Comparison of ENCODE assay signal across 12 mouse cellular contexts in genomic region chr2:18943930-18944329, GRCm38 (mm10). TPM values are rescaled to one million over a fixed set of nuclear protein-coding genes. Genes with fewer than 3 reads are reported as not detected.
DNase-seq lines count a peak whose midpoint lies in the region; ATAC-seq lines count a peak whose summit lies in the region.
"Had no signal": no experiment of that assay in that cellular context is flagged by ENCODE, and none has a peak within 500 bp of the region (broad histone marks: within the 10 kb centered on the region; RNA-seq: fewer than 3 reads in every experiment).

No protein-coding gene starts in this region.

- WGBS in lung, embryonic 15.5 days, result 61% methylated on average over 2 of the region's 2 CpGs
- WGBS in hindbrain, embryonic 16.5 days, result 70% methylated on average over 2 of the region's 2 CpGs

- DNase-seq in adrenal gland, adult (ENCODE audit: inconsistent age in 2 of 2, low spot score in 1 of 2), result peak; percentile 44 to 77
- DNase-seq in adrenal gland, postnatal 4 days (ENCODE audit: low spot score in 2 of 2), result no peak
- DNase-seq in brain, adult 2 months (ENCODE audit: low read depth, low spot score), result peak; percentile 33
- peak; percentile 34 for DNase-seq in kidney, adult 18-20 months
- DNase-seq in natural killer cell, adult 2 months (ENCODE audit: low spot score in 2 of 2), result no peak
- no peak for DNase-seq in adipocyte (ENCODE audit: low spot score)
- DNase-seq: cerebellum, adult 11 months; spleen, adult 18-20 months had no signal

- H3K36me3 ChIP-seq in lung, embryonic 15.5 days, result no peaks in the 10 kb centered on the region
- no peaks in the 10 kb centered on the region for H3K36me3 ChIP-seq in hindbrain, embryonic 16.5 days (ENCODE audit: control insufficient read depth, insufficient read depth, low read length)
- H3K36me3 ChIP-seq: embryonic facial prominence, embryonic 15.5 days had no signal

- H3K27me3 ChIP-seq in lung, embryonic 15.5 days, result no peaks in the 10 kb centered on the region
- H3K27me3 ChIP-seq in hindbrain, embryonic 16.5 days (replicated peaks; ENCODE audit: control insufficient read depth, insufficient read depth, low read length), result no peaks in the 10 kb centered on the region
- H3K27me3 ChIP-seq: embryonic facial prominence, embryonic 15.5 days had no signal

- peak; percentile 66; the same call in 1 of the 2 replicates for ATAC-seq in lung, embryonic 15.5 days (ENCODE audit: borderline replicate concordance, extremely low read depth, low FRiP score, low TSS enrichment)
- ATAC-seq in hindbrain, embryonic 16.5 days, result no peak

- no peaks in the 10 kb centered on the region for H3K9me3 ChIP-seq in lung, embryonic 15.5 days
- no peaks in the 10 kb centered on the region for H3K9me3 ChIP-seq in hindbrain, embryonic 16.5 days (ENCODE audit: control insufficient read depth, low read length)
- H3K9me3 ChIP-seq: embryonic facial prominence, embryonic 15.5 days had no signal

- no peak overlapping the region for H3K9ac ChIP-seq in lung, embryonic 15.5 days
- no peak overlapping the region for H3K9ac ChIP-seq in hindbrain, embryonic 16.5 days (ENCODE audit: low read depth, low read length)
- H3K9ac ChIP-seq: embryonic facial prominence, embryonic 15.5 days; liver, embryonic 14.5 days had no signal

- H3K4me3 ChIP-seq in lung, embryonic 15.5 days, result no peak overlapping the region
- H3K4me3 ChIP-seq in hindbrain, embryonic 16.5 days (ENCODE audit: low read length), result no peak overlapping the region
- H3K4me3 ChIP-seq: embryonic facial prominence, embryonic 15.5 days had no signal

- peaks cover 35% of the 10 kb centered on the region for H3K4me1 ChIP-seq in lung, embryonic 15.5 days
- peaks cover 7% of the 10 kb centered on the region; the same call in 1 of the 2 replicates for H3K4me1 ChIP-seq in hindbrain, embryonic 16.5 days (ENCODE audit: control insufficient read depth, insufficient read depth, low read depth, low read length)

- H3K4me2 ChIP-seq in lung, embryonic 15.5 days, result no peak overlapping the region
- no peak overlapping the region for H3K4me2 ChIP-seq in hindbrain, embryonic 16.5 days (ENCODE audit: low read length)
- H3K4me2 ChIP-seq: embryonic facial prominence, embryonic 15.5 days had no signal

- peak overlapping the region; percentile 56 for H3K27ac ChIP-seq in lung, embryonic 15.5 days
- H3K27ac ChIP-seq in hindbrain, embryonic 16.5 days (ENCODE audit: low read depth, low read length), result no peak overlapping the region
- H3K27ac ChIP-seq: liver, embryonic 14.5 days had no signal

RNA-seq across cellular contexts. Expression of gene Pip4k2a, which starts 54.0 kb away (rescaled TPM):
- total RNA-seq in adrenal gland, postnatal 4 days (2021), result 10 to 100 TPM; 23.8 to 25.1 TPM
- 8.1 and 9.0 TPM in 2 replicates for polyA plus RNA-seq in lung, embryonic 15.5 days (2015; fragmentation: Nextera tagmentation; extraction: Ambion mirVana)
- 10.2 and 12.5 TPM in 2 replicates for polyA plus RNA-seq in hindbrain, embryonic 16.5 days (2015; fragmentation: Nextera tagmentation; extraction: Ambion mirVana)

RNA-seq across cellular contexts. Expression of gene 4930426L09Rik, which starts 54.2 kb away (rescaled TPM):
- total RNA-seq in adrenal gland, postnatal 4 days (2021), result 1 to 10 TPM; 1.1 to 1.4 TPM
- polyA plus RNA-seq in lung, embryonic 15.5 days (2015; fragmentation: Nextera tagmentation; extraction: Ambion mirVana), result 0.14 and 0.26 TPM in 2 replicates
- polyA plus RNA-seq in hindbrain, embryonic 16.5 days (2015; fragmentation: Nextera tagmentation; extraction: Ambion mirVana), result 0.18 and 0.52 TPM in 2 replicates

Comparison
In these comparisons a context has a peak if more than half of its experiments do, and no peak if none do; other contexts are left out.
1. DNase-seq: peak in adrenal gland, adult (2 of 2), brain, adult 2 months (single experiment) and kidney, adult 18-20 months (single experiment); none in adrenal gland, postnatal 4 days (0 of 2), natural killer cell, adult 2 months (0 of 2) and adipocyte (single experiment).